Mouse (Mus musculus): ENCODE results near the gene Sertm1. TPM values are rescaled to one million over a fixed set of nuclear protein-coding genes. Genes with fewer than 3 reads are reported as not detected.

Sertm1 gene
- total RNA-seq (2015) (not detected in 2 replicates), total RNA-seq (2017) (not detected in 2 replicates)

DNA sequence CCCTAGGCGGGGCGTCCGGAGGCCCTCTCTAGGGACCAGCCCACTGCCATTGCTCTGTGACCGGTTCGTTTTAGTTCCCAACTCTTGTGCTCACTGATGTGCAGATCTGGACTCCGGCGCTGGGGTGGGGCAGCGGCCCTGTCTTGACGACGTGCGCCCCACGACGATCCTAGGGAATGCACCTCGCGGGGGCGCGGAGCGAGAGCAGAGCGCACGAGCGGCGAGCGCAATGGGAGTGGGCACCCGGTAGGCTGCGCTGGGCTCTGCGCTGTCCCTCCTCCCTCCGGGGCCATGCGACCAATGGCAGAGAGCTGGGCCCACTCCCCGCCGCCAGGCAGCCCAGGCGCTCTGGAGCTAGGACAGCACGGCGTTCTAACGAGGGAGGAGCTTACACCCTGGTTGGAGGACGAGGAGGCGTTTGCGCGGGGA, at the start of gene Sertm1:
Gene Sertm1, minus strand, starts transcription at position 245 of the 429 bp plus-strand sequence.
- no peak for ATAC-seq (replicated peaks; ENCODE audit: poor library complexity)

DNA sequence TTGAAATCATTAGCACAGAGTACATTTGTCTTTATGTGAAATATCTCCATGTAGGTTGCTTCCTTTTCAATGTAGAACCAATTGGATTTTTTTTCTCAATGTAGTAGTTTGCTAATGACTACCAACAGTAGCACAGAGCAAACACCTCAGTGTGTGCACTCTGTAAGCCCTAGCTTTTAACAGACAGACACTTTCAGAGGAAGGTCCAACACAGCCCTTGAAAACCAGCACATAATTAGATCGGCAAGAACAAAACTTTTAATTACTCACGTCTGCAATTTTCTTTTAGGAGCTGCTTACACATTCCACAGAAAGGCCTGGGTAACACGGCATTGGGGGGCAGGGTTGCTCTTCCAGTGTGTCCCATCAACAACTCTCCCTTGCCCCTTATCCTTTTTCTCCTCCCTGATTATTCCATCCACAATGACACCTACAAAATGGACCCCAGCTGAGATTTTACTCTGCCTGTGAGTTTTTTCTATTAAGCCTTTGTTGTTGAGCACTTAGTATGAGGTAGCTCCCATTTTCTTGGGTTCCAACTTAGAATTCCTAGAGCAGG, 49.3 kb upstream of the Sertm1 start:
- no peak for ATAC-seq (replicated peaks; ENCODE audit: poor library complexity)

DNA sequence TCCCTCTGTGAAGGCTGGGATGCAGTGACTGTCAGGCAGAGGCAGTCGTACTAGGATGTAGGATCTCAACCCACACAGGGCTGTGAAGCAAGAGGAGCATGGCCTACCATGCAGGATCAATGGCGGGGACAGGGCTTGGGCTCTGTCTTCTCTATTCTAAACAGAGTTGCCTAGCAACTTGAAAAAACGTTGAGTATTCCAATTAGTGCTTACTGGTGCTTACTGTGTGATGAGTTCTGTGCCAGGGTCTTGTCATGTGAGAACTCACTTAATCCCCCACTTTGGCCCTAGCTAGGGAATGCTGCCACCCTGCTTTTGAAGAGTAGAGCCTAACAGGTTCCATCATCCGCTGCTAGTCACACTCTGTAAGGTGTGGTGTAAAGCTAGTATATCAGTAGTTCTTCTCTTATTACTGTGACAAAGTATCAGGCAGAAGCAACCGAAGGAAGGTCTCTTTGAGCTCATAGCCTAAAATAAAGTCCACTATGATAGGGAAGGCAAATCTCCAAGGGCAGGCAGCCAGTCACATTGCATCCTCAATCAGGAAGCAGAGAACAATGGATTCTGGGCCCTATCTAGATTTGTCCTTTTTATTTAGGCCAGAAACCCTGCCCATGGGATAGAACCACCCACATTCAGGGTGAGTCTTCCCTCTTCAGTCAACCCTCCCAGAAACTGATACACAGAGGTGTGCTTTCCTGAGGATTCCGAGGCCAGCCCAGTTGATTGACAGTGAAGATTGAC, 27.6 kb upstream of the Sertm1 start:
- ATAC-seq (replicated peaks; ENCODE audit: poor library complexity), result no peak

DNA sequence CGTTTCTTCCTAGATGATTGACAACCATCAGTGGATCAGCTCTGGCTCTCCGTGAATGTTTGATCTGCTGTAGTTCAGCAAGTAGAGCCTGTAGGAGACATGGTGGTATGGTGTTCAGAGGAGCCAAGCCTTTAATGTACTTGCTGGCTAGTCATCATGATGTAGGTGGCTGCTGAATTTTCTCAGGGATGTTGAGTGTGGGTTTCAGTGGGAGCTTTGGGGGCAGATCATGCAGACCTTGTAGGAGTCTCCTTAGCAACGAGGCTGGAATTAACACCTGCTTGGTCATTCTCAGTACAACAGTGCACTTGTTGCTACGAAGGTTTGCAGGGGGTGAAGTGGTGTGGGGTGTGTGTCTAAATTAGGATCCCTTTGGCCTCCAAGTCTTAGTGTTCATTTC, 18.8 kb upstream of the Sertm1 start:
- ATAC-seq (replicated peaks; ENCODE audit: poor library complexity), result no peak

DNA sequence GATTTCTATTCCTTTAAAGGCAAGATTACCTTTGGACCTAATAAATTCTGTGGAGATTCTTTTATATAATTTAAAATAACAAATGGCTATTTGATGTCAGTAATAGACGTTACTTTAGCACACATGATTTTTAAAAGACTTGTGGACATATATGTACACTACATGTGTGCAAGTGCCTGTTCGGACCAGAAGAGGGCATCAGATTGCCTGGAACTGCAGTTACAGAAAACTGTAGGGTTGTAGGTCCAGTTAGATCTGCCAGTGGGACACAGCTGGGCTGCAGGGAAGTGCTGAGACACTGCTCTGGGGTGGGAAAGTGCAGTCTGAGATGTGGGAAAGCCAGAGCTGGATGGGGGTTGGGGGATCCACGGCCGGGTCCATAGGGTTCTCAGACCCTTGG, 16.9 kb upstream of the Sertm1 start:
- no peak for ATAC-seq (replicated peaks; ENCODE audit: poor library complexity)

DNA sequence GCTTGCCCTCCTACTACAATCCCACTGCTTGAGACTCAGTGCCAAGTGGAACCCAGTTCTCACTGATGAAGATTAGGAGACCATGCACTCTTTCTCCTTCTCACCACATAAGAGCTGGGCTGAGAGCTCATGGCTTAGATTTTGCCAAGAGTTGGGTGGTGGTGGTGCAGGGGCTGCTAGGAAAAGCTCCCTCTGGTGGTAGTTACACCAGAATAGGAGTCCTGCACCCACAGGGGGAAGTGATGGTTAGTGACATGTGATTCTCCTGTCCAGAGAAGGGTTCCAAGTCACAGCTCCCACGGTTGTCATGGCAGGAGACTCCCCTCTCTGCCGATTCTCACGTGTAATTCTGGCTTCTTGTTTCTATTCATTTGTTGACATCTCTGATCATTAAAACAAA, 4.7 kb upstream of the Sertm1 start:
- no peak for ATAC-seq (replicated peaks; ENCODE audit: poor library complexity)

DNA sequence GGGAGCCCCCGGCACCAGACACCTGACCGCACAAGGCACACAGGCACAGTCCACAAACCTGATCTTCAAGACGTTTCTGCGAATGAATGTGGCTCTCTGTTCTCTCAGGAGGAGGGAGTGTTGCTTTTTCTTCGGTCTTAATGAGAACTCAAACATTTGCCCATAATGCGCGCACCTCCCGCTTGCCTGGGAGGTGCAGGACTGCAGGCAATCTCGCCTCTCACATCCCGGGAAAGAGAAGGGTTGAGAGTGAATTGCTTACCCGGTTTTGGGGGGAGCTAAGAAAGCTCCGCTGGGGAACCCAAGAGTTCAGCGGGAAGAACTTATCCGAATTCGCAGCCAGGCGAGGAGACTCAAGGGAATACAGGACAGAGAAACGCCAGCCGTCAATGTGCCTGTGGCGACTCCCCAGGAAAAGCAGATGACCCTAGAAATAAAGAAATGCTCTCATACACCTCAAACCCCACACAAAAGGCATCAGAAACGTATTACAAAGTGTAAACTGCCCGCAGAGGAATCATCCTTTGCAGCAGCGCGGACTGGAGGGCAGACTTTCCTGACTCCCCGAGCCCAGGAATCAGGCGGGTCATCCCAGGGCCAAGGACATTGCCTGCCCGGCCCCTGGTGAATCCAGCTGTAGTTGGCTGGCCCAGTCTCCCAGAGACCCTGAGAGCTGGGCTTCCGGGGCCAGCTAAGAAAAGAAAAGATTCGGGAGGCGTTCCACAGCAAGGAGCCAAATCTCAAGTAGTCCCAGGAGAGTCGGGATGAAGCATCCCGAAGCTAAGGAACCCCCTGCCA, 643 bp downstream of the Sertm1 start:
- ATAC-seq (replicated peaks; ENCODE audit: poor library complexity), result no peak

DNA sequence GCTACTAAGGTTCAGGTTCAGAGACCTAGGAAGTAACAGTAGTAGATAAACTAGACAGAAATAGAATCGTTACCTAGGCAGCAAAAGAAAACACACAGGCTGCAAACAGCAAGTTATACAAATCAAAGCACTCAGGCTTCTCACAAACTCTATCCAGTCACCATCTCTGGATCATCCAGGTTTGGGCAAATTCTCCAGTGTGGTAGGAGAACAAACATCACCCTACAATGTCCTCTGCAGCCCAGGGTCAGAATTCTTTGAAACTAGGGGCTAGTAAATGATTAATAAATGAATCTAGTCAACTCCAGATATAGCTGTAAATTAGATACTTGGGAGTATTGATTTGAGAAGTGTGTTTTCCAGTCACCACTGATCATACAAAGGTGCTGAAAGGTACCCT, 6.8 kb downstream of the Sertm1 start:
- no peak for ATAC-seq (replicated peaks; ENCODE audit: poor library complexity)

DNA sequence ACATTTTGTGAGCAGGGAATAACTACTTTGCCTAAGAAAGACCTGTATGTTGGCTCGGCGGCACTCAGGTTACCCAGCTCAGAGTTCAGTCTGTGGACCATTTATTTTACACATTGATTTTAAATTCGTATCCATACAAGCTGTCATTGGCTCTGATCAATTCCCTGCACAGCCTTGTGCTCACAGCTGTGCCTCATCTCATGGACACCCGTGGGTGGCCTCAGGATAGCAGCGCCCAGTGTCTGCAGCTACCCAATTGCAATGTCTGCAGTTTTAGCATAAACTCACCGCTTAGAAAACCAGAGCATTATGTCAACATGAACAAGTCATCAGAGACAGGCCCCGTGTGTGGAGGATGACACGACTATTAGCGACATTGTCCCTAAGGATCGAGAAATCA, 17.7 kb downstream of the Sertm1 start:
- ATAC-seq (replicated peaks; ENCODE audit: poor library complexity), result no peak

DNA sequence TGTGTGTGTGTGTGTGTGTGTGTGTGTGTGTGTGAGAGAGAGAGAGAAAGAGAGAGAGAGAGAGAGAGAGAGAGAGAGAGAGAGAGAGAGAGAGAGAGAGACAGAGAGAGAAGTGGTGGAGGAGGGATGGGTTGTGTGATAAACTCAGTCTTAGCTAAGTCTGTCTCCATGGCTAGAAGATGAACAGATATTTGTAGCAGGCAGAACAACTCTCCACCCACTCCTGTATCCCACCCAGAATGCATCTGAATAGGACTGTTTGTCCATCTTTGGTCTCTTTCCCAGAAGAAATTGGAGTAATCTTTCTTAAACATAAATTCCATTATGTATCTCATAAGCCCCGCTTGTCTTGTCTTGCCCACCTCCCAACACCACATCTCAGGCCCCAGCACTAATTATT, 20.8 kb downstream of the Sertm1 start:
- ATAC-seq (replicated peaks; ENCODE audit: poor library complexity), result no peak

DNA sequence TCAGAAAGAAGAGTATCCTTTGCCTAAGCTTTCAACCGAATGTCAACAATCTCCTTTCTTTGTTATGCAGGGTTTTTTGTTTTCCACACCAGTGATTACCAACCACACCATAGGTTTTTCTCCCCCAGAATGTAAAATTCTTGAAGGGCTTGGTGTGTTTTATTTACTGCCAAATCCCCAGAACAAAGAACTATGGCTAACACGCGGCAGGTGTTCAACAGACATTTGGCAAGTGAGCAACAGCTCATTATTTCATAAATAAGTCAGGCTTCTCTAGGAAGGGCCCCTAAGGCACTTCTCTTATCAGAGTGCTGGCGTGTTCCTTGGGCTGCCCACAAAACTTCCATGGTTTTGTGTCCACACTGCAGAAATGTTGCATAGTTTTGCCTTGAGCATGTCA, 23.5 kb downstream of the Sertm1 start:
- no peak for ATAC-seq (replicated peaks; ENCODE audit: poor library complexity)

DNA sequence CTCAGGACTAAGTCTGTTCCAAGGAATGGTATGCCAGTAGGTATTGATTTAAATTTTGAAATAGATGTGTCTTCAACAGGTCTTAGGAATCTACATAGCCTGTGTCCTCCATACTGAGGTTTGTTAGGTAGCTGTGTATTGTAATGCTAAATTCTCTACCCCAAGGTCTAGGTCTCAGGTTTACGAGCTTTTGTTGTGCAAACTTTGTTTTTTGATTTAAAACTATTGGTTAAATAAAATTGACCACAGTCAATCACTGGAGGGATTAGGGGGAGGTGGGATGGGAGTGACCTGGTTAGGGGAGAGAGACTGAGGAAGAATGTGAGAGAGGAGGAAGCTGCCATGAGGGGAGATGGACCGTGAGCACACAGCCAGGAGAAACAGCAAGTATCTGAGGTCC, 29.2 kb downstream of the Sertm1 start:
- no peak for ATAC-seq (replicated peaks; ENCODE audit: poor library complexity)

Other genes starting within 250 kb of the Sertm1 start
- 92.6 and 93.8 TPM in 2 replicates for gene Supt20, start 223.1 kb downstream of the Sertm1 start, total RNA-seq (2015)
- gene Supt20, start 223.1 kb downstream of the Sertm1 start, total RNA-seq (2017), result 47.4 and 84.9 TPM in 2 replicates
- gene Gm21958, start 201.5 kb downstream of the Sertm1 start, total RNA-seq (2015), result not detected in 2 replicates
- gene Gm21958, start 201.5 kb downstream of the Sertm1 start, total RNA-seq (2017), result not detected in 2 replicates
- 190 and 219 TPM in 2 replicates for gene Exosc8, start 180.5 kb downstream of the Sertm1 start, total RNA-seq (2015)
- gene Exosc8, start 180.5 kb downstream of the Sertm1 start, total RNA-seq (2017), result 254 and 259 TPM in 2 replicates
- 55.8 and 67.4 TPM in 2 replicates for gene Alg5, start 180.3 kb downstream of the Sertm1 start, total RNA-seq (2015)
- gene Alg5, start 180.3 kb downstream of the Sertm1 start, total RNA-seq (2017), result 42.0 and 42.3 TPM in 2 replicates
- gene Smad9, start 160.3 kb downstream of the Sertm1 start, total RNA-seq (2015), result not detected in 2 replicates
- not detected in 2 replicates for gene Smad9, start 160.3 kb downstream of the Sertm1 start, total RNA-seq (2017)
- gene Rfxap, start 108.1 kb downstream of the Sertm1 start, total RNA-seq (2015), result 39.8 and 44.5 TPM in 2 replicates
- 50.5 and 51.6 TPM in 2 replicates for gene Rfxap, start 108.1 kb downstream of the Sertm1 start, total RNA-seq (2017)
- not detected in 2 replicates for gene Ccna1, start 139.6 kb upstream of the Sertm1 start, total RNA-seq (2015)
- gene Ccna1, start 139.6 kb upstream of the Sertm1 start, total RNA-seq (2017), result not detected in 2 replicates
- 10.2 and 17.1 TPM in 2 replicates for gene Spg20, start 196.2 kb upstream of the Sertm1 start, total RNA-seq (2015)
- gene Spg20, start 196.2 kb upstream of the Sertm1 start, total RNA-seq (2017), result 21.5 and 24.0 TPM in 2 replicates
- not detected in 2 replicates for gene Ccdc169, start 221.5 kb upstream of the Sertm1 start, total RNA-seq (2015)
- not detected in 2 replicates for gene Ccdc169, start 221.5 kb upstream of the Sertm1 start, total RNA-seq (2017)

Data from megakaryocyte progenitor cell, adult 5-6 weeks (primary cell).